Mouse (Mus musculus) limb, embryonic 15.5 days (tissue): Measurements from ENCODE around the gene Ece2. TPM values are rescaled to one million over a fixed set of nuclear protein-coding genes. Genes with fewer than 3 reads are reported as not detected.
A peak's percentile ranks its signal among the peaks of the same experiment; 100 is the strongest.

Experiments
- ATAC-seq: fragments of 200-750 bp; cut with Nextera tagmentation; 2 replicates; pipeline ENCODE4 v1.8.0; 2017; ENCODE audit warnings: low read depth, moderate TSS enrichment; ENCODE audit not compliant: insufficient number of reproducible peaks, low FRiP score, low TSS enrichment
- H3K27ac ChIP-seq: fragments of 300-500 bp; sonication (generic); 2 replicates; pipeline ENCODE4 v1.5.1; 2015; ENCODE audit warnings: moderate library complexity, mild to moderate bottlenecking, inconsistent platforms
- H3K27me3 ChIP-seq: fragments of 300-500 bp; sonication (generic); 2 replicates; pipeline ENCODE4 v1.6.1; 2015; ENCODE audit warnings: inconsistent platforms
- H3K36me3 ChIP-seq: fragments of 300-500 bp; sonication (generic); 2 replicates; pipeline ENCODE4 v1.6.1; 2015; ENCODE audit warnings: inconsistent platforms
- H3K4me1 ChIP-seq: fragments of 300-500 bp; sonication (generic); 2 replicates; pipeline ENCODE4 v1.6.1; 2015; ENCODE audit warnings: inconsistent platforms
- H3K4me2 ChIP-seq: fragments of 300-500 bp; sonication (generic); 2 replicates; pipeline ENCODE4 v1.6.1; 2015; ENCODE audit warnings: mild to moderate bottlenecking, inconsistent platforms
- H3K4me3 ChIP-seq: fragments of 300-500 bp; sonication (generic); 2 replicates; pipeline ENCODE4 v1.5.1; 2015; ENCODE audit warnings: mild to moderate bottlenecking, inconsistent platforms
- H3K9ac ChIP-seq: fragments of 300-500 bp; sonication (generic); 2 replicates; pipeline ENCODE4 v1.6.1; 2015; ENCODE audit warnings: inconsistent platforms
- H3K9me3 ChIP-seq: fragments of 300-500 bp; sonication (generic); 2 replicates; pipeline ENCODE4 v1.6.1; 2016; ENCODE audit warnings: inconsistent platforms
- WGBS: fragments of 180-500 bp; shearing (Covaris S2); methylation state at CpG from one replicate; pipeline ENCODE4 v1.1.7; 2015; 5-methylcytosine and 5-hydroxymethylcytosine counted together
- polyA plus RNA-seq: library from polyadenylated mRNA; unstranded; fragments of >200 nt; fragmentation: Nextera tagmentation; extraction: Ambion mirVana; gene quantifications from 2 replicates; pipeline ENCODE4 v1.2.1, GENCODE M21; 2015

The Ece2 gene
- polyA plus RNA-seq = 5.3 and 6.3 TPM in 2 replicates

DNA sequence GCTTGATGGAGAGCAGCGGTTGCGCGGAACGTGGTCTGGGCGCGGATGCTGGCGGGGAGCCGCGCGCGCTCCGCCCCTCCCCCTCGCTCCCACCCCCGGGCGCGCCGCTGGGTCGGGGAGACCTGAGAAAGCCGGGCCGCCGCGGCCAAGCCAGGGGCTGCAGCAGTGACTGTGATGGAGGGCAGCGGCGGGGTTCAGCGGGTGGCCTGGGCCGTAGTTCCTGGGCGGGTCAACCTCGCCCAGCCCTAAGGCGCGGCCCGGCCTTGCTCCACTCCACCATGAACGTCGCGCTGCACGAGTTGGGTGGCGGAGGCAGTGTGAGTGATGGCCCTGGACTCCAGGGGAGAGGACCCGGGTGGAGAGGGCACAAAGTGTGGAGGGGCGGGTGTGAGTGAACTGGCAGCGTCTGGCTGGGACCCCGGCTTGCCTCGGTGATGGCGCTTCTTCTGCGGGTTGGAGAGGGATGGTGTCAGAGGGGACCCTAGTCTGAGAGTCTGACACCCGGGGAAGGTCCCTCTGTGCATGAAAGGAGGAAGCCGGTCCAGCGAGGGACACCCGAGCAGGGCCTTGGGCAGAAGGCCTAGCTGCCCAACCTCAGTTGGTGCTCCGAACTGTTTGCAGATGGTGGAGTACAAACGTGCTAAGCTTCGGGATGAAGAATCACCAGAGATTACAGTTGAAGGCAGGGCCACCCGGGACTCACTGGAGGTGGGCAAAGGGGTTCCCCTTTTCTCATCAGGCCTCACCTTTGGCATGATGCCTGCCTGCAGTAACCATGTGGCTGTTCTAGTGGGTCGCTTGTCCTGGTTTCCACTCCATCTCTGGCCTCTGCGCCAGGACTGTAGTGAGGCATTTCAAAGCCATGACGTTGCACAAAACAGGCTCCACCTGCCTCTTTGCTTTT lies at the start of gene Ece2:
Gene Ece2 (plus strand): TSS at position 98 of the 904 bp plus-strand sequence.
- 6% methylated on average over 50 of the region's 54 CpGs for WGBS

DNA sequence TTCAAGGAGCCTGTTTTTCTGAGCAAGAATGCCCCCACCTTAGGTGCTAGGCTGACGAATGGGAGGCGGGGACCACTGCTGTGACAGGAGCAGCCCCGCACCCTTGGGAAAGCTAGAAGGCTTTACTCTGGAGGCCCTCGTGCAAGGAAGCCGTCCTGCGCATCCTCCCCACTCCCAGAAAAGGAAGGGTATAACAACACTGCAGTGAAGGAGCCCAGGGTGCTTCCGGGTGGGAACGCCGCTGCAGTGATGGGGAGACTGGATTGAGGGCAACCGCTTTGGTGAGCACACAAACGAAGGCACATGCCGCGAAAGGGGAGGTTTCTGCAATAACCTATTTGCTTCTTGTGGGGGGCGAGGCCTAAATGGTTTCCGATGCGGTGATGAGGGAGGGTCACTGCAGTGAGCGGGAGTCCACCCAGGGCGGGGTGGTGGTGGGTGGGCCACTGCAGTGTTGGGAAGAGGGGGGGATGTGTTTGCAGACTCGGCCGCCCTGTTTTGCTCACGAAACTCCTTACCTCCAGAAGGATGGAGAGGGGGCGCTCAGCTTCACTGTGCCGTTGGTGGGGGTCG lies 40.2 kb upstream of the Ece2 start, which contains the start of gene Vwa5b2:
Gene Vwa5b2 (plus strand): TSS at position 106 of the 573 bp plus-strand sequence.
- H3K4me2 ChIP-seq = peak within 1 kb of the TSS; percentile 94
- no peaks in the 10 kb centered on the region for H3K36me3 ChIP-seq
- peak within 1 kb of the TSS; percentile 52 for H3K4me3 ChIP-seq
- no peak within 1 kb of the TSS for H3K27ac ChIP-seq
- H3K4me1 ChIP-seq = peaks cover 23% of the 10 kb centered on the region
- peaks cover 61% of the 10 kb centered on the region for H3K27me3 ChIP-seq
- ATAC-seq = peak; percentile 69
- H3K9ac ChIP-seq = peak within 1 kb of the TSS; percentile 21
- 2% methylated on average over 24 of the region's 24 CpGs for WGBS
- H3K9me3 ChIP-seq = no peaks in the 10 kb centered on the region

More for the DNA sequence above, at the start of gene Ece2:
- peak within 1 kb of the TSS; percentile 56 for H3K4me3 ChIP-seq
- H3K27ac ChIP-seq = no peak within 1 kb of the TSS
- H3K9ac ChIP-seq = peak within 1 kb of the TSS; percentile 54
- H3K4me2 ChIP-seq = peak within 1 kb of the TSS; percentile 95
- H3K36me3 ChIP-seq = peaks cover 2% of the 10 kb centered on the region; the same call in 1 of the 2 replicates
- H3K27me3 ChIP-seq = peaks cover 18% of the 10 kb centered on the region; the same call in 1 of the 2 replicates
- peaks cover 14% of the 10 kb centered on the region for H3K4me1 ChIP-seq
- H3K9me3 ChIP-seq = no peaks in the 10 kb centered on the region
- ATAC-seq = no peak

DNA sequence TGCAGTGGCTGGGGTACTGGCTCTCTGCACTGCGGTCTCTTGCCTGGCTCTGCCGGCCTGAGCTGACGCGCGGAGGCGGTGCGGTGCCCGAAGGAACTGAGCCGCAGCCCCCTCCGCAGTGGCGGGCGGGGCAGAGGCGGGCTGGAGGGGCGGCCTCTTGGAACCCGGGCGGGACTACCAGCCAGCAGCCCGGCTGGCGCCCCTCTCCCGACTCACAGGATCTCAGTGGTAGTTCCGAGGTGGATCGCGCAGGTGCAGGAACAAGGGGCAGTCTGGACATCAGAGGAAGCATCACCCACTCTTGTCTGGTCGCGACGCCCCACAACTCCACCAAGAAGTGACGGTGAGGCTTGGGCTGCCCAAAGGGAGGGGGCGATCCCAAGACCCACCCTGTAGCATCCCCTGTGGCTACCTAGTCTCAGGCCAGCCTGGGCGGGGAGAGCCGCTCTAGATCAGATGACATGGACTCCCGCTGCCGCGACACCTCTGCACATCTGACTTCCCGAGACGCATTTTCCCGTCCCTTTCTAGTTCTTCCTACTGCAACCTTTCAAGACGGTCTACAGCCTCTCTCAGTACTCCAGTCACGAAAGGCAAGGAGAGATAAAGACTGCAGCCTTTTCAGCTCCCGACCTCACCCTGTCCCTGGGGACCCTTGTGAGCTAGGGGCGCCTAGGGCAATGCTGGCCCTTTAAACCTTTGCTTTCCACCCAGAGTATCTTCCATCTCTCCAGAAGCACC lies 39.5 kb upstream of the Ece2 start:
- peak overlapping the region; percentile 21 for H3K9ac ChIP-seq
- H3K36me3 ChIP-seq = no peaks in the 10 kb centered on the region
- peaks cover 23% of the 10 kb centered on the region for H3K4me1 ChIP-seq
- H3K9me3 ChIP-seq = no peaks in the 10 kb centered on the region
- ATAC-seq = peak; percentile 57
- H3K4me2 ChIP-seq = peak overlapping the region; percentile 94
- H3K4me3 ChIP-seq = peak overlapping the region; percentile 52
- no peak overlapping the region for H3K27ac ChIP-seq
- H3K27me3 ChIP-seq = peaks cover 65% of the 10 kb centered on the region
- WGBS = under 1% methylated on average over 37 of the region's 39 CpGs

DNA sequence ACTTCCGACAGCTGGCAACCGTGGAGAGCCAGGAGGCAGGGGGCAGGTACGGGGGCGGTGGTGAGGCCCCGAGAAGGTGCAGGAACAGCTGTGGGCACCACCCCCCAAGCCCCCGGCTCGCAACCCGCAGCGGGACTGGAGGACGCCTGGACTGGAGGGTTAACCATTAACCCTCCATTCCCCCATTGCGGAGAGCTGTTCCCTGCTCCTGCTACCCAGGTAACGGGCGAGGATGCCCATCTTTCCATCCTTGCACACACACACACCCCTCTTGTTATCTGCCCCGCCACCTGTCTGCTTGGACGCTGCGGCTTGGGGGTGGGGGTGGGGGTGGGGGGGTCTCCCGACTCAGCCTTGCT lies 39.0 kb upstream of the Ece2 start:
- H3K27me3 ChIP-seq = peaks cover 69% of the 10 kb centered on the region
- no peaks in the 10 kb centered on the region for H3K9me3 ChIP-seq
- no peak overlapping the region for H3K9ac ChIP-seq
- no peak overlapping the region for H3K27ac ChIP-seq
- ATAC-seq = no peak
- 2% methylated on average over 17 of the region's 17 CpGs for WGBS
- H3K4me2 ChIP-seq = peak overlapping the region; percentile 94
- H3K4me3 ChIP-seq = peak overlapping the region; percentile 52
- no peaks in the 10 kb centered on the region for H3K36me3 ChIP-seq
- peaks cover 23% of the 10 kb centered on the region for H3K4me1 ChIP-seq

DNA sequence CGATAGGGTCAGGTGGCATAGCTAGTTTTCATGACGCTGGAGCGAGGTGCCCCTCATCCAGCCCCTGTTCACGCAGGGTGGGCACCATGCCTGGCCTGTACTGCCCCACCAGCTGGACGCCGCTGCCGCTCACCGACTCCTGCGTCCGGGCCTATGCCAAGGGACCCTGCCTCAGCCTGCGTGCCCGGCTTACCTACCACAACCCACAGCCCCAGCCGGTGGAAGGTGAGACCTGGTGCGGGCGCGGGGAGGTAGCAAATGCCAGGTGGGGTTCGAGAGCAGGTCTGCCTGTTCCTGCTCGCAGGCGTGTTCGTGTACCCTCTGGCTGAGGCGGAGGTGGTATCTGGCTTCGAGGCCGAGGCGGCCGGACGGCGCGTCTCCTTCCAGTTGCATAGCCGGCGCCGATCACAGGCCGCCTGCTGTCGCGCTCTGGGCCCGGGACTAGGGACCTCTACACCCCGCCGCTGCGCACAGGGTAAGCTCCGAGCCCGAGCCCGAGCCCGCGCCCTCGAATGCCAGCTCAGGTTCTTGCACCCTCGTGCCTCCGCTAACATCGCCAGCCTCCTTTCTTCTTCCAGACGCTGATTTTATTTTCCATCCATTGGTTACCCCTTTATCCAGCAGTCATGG lies 38.4 kb upstream of the Ece2 start:
- H3K9me3 ChIP-seq = no peaks in the 10 kb centered on the region
- peak overlapping the region; percentile 52 for H3K4me3 ChIP-seq
- peaks cover 23% of the 10 kb centered on the region for H3K4me1 ChIP-seq
- H3K36me3 ChIP-seq = no peaks in the 10 kb centered on the region
- H3K27me3 ChIP-seq = peaks cover 74% of the 10 kb centered on the region
- H3K27ac ChIP-seq = no peak overlapping the region
- WGBS = 3% methylated on average over 48 of the region's 48 CpGs
- ATAC-seq = no peak
- H3K4me2 ChIP-seq = peak overlapping the region; percentile 94; the same call in 1 of the 2 replicates
- no peak overlapping the region for H3K9ac ChIP-seq

DNA sequence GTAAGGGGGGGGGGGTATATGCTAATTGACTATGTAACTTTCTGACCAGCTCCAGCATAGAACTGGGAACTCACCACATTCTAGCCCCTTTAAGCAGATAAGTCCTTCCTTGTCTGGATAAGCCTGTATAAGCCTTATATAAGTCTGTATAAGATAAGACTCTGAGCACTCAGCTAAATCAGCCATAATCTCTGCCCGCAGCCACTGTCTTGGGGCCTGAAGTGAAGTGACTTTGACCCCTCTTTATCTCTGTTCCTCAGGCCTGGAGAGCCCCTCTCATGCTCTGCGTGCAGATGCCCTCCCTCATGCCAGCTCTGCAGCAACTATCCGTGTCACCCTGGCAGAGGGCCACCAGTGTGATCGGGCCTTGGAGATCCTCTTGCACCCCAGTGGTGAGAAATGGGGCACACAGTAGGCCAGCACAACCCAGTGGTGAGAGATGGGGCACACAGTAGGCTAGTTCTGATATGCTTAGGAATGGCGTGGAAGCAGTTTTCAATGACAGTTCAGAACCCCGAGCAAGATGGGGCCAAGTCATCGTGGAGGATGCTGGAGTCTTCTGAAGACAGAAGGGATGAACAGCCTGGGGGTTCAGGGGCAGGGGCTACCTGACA lies 34.5 kb upstream of the Ece2 start:
- Histone ChIP-seq H3K27me3 (peaks cover 57% of the 10 kb centered on the region), H3K9ac (no peak overlapping the region), H3K27ac (no peak overlapping the region), H3K4me3 (no peak overlapping the region), H3K4me1 (peaks cover 13% of the 10 kb centered on the region), H3K4me2 (no peak overlapping the region), H3K9me3 (no peaks in the 10 kb centered on the region), H3K36me3 (no peaks in the 10 kb centered on the region)
- WGBS = 84% methylated on average over 7 of the region's 7 CpGs
- ATAC-seq = no peak

DNA sequence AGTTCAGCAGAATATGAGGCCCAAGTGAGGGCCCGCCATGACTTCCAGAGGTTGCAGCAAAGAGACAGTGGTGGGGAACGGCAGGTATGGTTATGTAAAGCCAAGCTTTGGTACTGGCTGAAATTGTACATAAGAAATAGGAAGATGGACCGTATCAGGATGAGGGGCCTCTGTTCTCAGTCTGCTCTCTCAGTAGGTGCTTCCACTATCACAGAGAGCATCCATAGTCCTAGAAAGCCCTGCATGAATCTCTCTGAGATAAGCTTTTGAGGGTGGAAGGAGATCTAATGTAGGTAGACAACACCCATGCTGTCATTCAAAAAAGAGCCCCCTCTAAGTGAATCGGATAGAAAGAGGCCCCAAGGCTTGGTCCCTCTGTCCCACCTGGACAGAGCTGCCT lies 33.9 kb upstream of the Ece2 start:
- Histone ChIP-seq H3K9me3 (no peaks in the 10 kb centered on the region), H3K9ac (no peak overlapping the region), H3K4me3 (no peak overlapping the region), H3K4me1 (peaks cover 7% of the 10 kb centered on the region), H3K27ac (no peak overlapping the region), H3K36me3 (no peaks in the 10 kb centered on the region), H3K4me2 (no peak overlapping the region), H3K27me3 (peaks cover 51% of the 10 kb centered on the region)
- ATAC-seq = no peak
- 85% methylated on average over 4 of the region's 4 CpGs for WGBS

DNA sequence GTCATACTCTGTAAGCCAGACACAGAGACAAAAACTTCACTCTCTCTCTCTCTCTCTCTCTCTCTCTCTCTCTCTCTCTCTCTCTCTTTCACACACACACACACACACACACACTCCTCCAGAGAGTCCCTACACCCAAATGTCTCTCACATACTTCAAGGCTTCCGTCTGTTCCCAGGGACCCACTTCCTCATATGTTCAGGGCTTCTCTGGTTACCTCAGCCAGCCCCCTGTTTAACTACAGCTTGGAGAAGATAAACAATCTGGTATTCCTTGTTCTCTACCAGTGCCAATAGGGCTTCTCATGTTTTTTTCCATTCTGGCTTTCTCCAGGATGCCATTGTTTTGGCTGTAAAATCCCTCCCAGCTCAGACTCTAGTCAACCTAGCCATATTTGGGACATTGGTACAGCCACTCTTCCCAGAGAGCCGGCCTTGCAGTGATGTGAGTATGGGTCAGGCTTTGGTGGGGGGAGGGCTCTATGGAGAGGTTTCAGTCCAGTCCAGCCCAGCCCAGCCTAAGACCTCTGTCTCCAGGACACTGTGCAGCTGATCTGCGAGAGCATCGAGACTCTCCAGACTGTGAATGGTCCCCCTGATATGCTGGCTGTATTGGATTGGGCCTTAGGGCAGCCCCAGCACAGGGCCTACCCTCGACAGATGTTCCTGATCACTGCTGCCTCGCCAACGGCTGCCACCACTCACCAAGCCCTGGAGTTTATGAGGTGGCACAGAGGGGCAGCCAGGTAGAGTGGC lies 32.8 kb upstream of the Ece2 start:
- Histone ChIP-seq H3K27ac (no peak overlapping the region), H3K9me3 (no peaks in the 10 kb centered on the region), H3K4me2 (no peak overlapping the region), H3K36me3 (no peaks in the 10 kb centered on the region), H3K9ac (no peak overlapping the region), H3K4me3 (no peak overlapping the region), H3K27me3 (peaks cover 40% of the 10 kb centered on the region), H3K4me1 (no peaks in the 10 kb centered on the region)
- no peak for ATAC-seq
- WGBS = 37% methylated on average over 7 of the region's 7 CpGs

DNA sequence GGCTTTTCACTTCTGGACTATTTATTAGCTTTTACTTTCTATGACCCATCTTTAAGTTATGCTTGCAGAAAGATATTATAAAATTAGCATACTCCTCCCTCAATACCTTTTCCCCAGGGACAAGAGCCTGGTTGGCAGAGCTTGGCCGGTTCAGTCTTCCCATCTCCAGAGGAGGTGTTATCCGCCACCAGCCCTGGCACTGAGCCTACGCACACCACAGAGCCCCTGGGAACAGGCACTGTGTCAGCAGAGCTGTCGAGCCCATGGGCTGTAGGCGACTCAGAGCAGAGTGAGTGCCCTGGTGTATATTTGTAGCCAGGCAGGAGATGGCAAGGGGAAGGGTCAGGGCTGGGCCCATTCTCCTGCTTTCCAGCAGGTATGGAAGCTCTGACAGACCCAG lies 29.1 kb upstream of the Ece2 start:
- ATAC-seq = no peak
- no peak overlapping the region for H3K27ac ChIP-seq
- no peak overlapping the region for H3K4me2 ChIP-seq
- no peak overlapping the region for H3K4me3 ChIP-seq
- peaks cover 7% of the 10 kb centered on the region for H3K27me3 ChIP-seq
- WGBS = 78% methylated on average over 5 of the region's 5 CpGs
- H3K4me1 ChIP-seq = peaks cover 6% of the 10 kb centered on the region; the same call in 1 of the 2 replicates
- no peak overlapping the region for H3K9ac ChIP-seq
- H3K36me3 ChIP-seq = peaks cover 12% of the 10 kb centered on the region
- no peaks in the 10 kb centered on the region for H3K9me3 ChIP-seq

DNA sequence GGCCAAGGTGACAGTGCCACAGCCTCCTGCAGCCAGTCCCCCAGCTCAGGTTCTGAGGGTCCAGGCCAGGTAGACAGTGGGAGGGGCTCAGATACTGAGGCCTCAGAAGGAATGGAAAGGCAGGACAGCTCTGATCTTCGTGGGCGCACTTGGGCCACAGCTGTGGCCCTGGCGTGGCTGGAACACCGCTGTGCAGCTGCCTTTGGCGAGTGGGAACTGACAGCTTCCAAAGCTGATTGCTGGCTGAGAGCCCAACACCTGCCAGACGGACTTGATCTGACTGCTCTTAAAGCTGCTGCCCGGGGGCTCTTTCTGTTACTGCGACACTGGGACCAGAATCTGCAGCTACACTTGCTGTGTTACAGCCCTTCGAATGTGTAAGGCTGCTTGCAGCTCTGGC lies 24.9 kb upstream of the Ece2 start:
- no peak for ATAC-seq
- H3K4me1 ChIP-seq = peaks cover 8% of the 10 kb centered on the region
- H3K27me3 ChIP-seq = no peaks in the 10 kb centered on the region
- no peak overlapping the region for H3K9ac ChIP-seq
- peaks cover 40% of the 10 kb centered on the region for H3K36me3 ChIP-seq
- no peak overlapping the region for H3K4me3 ChIP-seq
- no peak overlapping the region for H3K27ac ChIP-seq
- WGBS = 44% methylated on average over 9 of the region's 9 CpGs
- no peak overlapping the region for H3K4me2 ChIP-seq
- H3K9me3 ChIP-seq = no peaks in the 10 kb centered on the region
